Comparison of ENCODE assay signal across 14 mouse cellular contexts in genomic region chr3:19061488-19062248, GRCm38 (mm10).
DNase-seq lines count a peak whose midpoint lies in the region; ATAC-seq and TF ChIP-seq lines count a peak whose summit lies in the region.
"Had no signal": no experiment of that assay in that cellular context is flagged by ENCODE, and none has a peak within 500 bp of the region (broad histone marks: within the 10 kb centered on the region; RNA-seq: fewer than 3 reads in every experiment).

No protein-coding gene starts in this region.

- H3K4me3 ChIP-seq in intestine, embryonic 14.5 days (ENCODE audit: low read depth, low read length), result no peak overlapping the region
- H3K4me3 ChIP-seq in intestine, postnatal 0 days (ENCODE audit: low read depth, low read length), result no peak overlapping the region
- H3K4me3 ChIP-seq in forebrain, embryonic 16.5 days (replicated peaks; ENCODE audit: low read length), result no peak overlapping the region
- H3K4me3 ChIP-seq in midbrain, embryonic 16.5 days (ENCODE audit: low read depth, low read length), result no peak overlapping the region
- H3K4me3 ChIP-seq: erythroblast, embryonic 14.5 days; heart, embryonic 10.5 days; myocyte had no signal

- H3K9ac ChIP-seq in intestine, embryonic 14.5 days (ENCODE audit: low read length), result no peak overlapping the region
- no peak overlapping the region for H3K9ac ChIP-seq in intestine, postnatal 0 days (ENCODE audit: low read depth, low read length)
- H3K9ac ChIP-seq in forebrain, embryonic 16.5 days (replicated peaks; ENCODE audit: low read depth, low read length), result no peak overlapping the region
- no peak overlapping the region for H3K9ac ChIP-seq in midbrain, embryonic 16.5 days (ENCODE audit: low read depth, low read length)
- H3K9ac ChIP-seq: lung, embryonic 14.5 days had no signal

- no peaks in the 10 kb centered on the region for H3K27me3 ChIP-seq in intestine, embryonic 14.5 days (replicated peaks; ENCODE audit: control insufficient read depth, insufficient read depth, low read length)
- H3K27me3 ChIP-seq in intestine, postnatal 0 days (replicated peaks; ENCODE audit: control insufficient read depth, insufficient read depth, low read length), result no peaks in the 10 kb centered on the region; the same call in 1 of the 2 replicates
- no peaks in the 10 kb centered on the region for H3K27me3 ChIP-seq in forebrain, embryonic 16.5 days (replicated peaks; ENCODE audit: control insufficient read depth, insufficient read depth, low read length)
- no peaks in the 10 kb centered on the region for H3K27me3 ChIP-seq in midbrain, embryonic 16.5 days (ENCODE audit: control insufficient read depth, insufficient read depth, low read depth, low read length)

- 0 out of 2 replicates have a peak, but pooled peaks cover 2% of the 10 kb centered on the region for H3K4me1 ChIP-seq in intestine, embryonic 14.5 days (replicated peaks; ENCODE audit: control insufficient read depth, insufficient read depth, low read length)
- no peaks in the 10 kb centered on the region for H3K4me1 ChIP-seq in intestine, postnatal 0 days (replicated peaks; ENCODE audit: control insufficient read depth, insufficient read depth, low read length)
- H3K4me1 ChIP-seq in forebrain, embryonic 16.5 days (replicated peaks; ENCODE audit: control insufficient read depth, insufficient read depth, low read length), result peaks cover 3% of the 10 kb centered on the region; the same call in 1 of the 2 replicates
- H3K4me1 ChIP-seq in midbrain, embryonic 16.5 days (ENCODE audit: control insufficient read depth, insufficient read depth, low read length), result peaks cover 5% of the 10 kb centered on the region; the same call in 1 of the 2 replicates

- TF ChIP-seq POLR2A in brain, embryonic 14.5 days (IDR thresholded peaks at IDR 0.05; ENCODE audit: borderline replicate concordance, extremely low read depth, insufficient read depth, insufficient read length, poor library complexity, severe bottlenecking), result no peak

- 41% methylated on average over 12 of the region's 14 CpGs for WGBS in intestine, embryonic 14.5 days
- WGBS in intestine, postnatal 0 days, result 48% methylated on average over 12 of the region's 14 CpGs
- 37% methylated on average over 12 of the region's 14 CpGs for WGBS in forebrain, embryonic 16.5 days
- WGBS in midbrain, embryonic 16.5 days, result 37% methylated on average over 12 of the region's 14 CpGs

- H3K4me2 ChIP-seq in intestine, embryonic 14.5 days (ENCODE audit: low read length), result no peak overlapping the region
- no peak overlapping the region for H3K4me2 ChIP-seq in intestine, postnatal 0 days (replicated peaks; ENCODE audit: low read depth)
- no peak overlapping the region for H3K4me2 ChIP-seq in forebrain, embryonic 16.5 days (ENCODE audit: low read length)
- H3K4me2 ChIP-seq in midbrain, embryonic 16.5 days (ENCODE audit: low read length), result no peak overlapping the region
- H3K4me2 ChIP-seq: lung, embryonic 14.5 days had no signal

- TF ChIP-seq CTCF in intestine, postnatal 0 days (IDR thresholded peaks at IDR 0.05; ENCODE audit: low read depth), result no peak
- TF ChIP-seq CTCF in brain, embryonic 14.5 days (IDR thresholded peaks at IDR 0.05; ENCODE audit: borderline replicate concordance, extremely low read depth, insufficient read depth, insufficient read length), result no peak

- no peaks in the 10 kb centered on the region for H3K36me3 ChIP-seq in intestine, embryonic 14.5 days (ENCODE audit: control insufficient read depth, insufficient read depth, low read length)
- no peaks in the 10 kb centered on the region for H3K36me3 ChIP-seq in intestine, postnatal 0 days (ENCODE audit: control insufficient read depth, insufficient read depth)
- no peaks in the 10 kb centered on the region for H3K36me3 ChIP-seq in forebrain, embryonic 16.5 days (ENCODE audit: control insufficient read depth, insufficient read depth)
- no peaks in the 10 kb centered on the region for H3K36me3 ChIP-seq in midbrain, embryonic 16.5 days (ENCODE audit: control insufficient read depth, insufficient read depth, low read length)
- H3K36me3 ChIP-seq: heart, embryonic 10.5 days had no signal

- intact Hi-C loops in heart, postnatal 25 days (cut with DNase I), result loop anchor here (2.0 to 10.0 kb wide), 3 partner anchors 907 to 1229 kb away; no protein-coding TSS in a partner anchor

- ATAC-seq in intestine, embryonic 14.5 days (replicated peaks; ENCODE audit: low FRiP score, low TSS enrichment, low read depth), result peak; percentile 50; the same call in 1 of the 2 replicates
- ATAC-seq in intestine, postnatal 0 days, result no peak
- peak; percentile 73 for ATAC-seq in forebrain, embryonic 16.5 days
- peak; percentile 69 for ATAC-seq in midbrain, embryonic 16.5 days
- ATAC-seq: activated CD4-positive, CD25-positive, alpha-beta regulatory T cell, adult 4 months; inflammation-experienced regulatory T-cells, adult 6 months had no signal

- H3K27ac ChIP-seq in intestine, embryonic 14.5 days (ENCODE audit: low read depth), result no peak overlapping the region
- H3K27ac ChIP-seq in intestine, postnatal 0 days (ENCODE audit: low read depth, low read length), result no peak overlapping the region
- H3K27ac ChIP-seq in forebrain, embryonic 16.5 days (ENCODE audit: low read length), result no peak overlapping the region
- no peak overlapping the region for H3K27ac ChIP-seq in midbrain, embryonic 16.5 days (ENCODE audit: low read length)
- H3K27ac ChIP-seq: heart, embryonic 10.5 days had no signal

- H3K9me3 ChIP-seq in intestine, embryonic 14.5 days (ENCODE audit: control insufficient read depth, low read length), result no peaks in the 10 kb centered on the region
- H3K9me3 ChIP-seq in intestine, postnatal 0 days (ENCODE audit: control insufficient read depth), result no peaks in the 10 kb centered on the region
- no peaks in the 10 kb centered on the region for H3K9me3 ChIP-seq in forebrain, embryonic 16.5 days (ENCODE audit: control insufficient read depth, low read length)
- H3K9me3 ChIP-seq in midbrain, embryonic 16.5 days (replicated peaks; ENCODE audit: control insufficient read depth, low read length, poor library complexity, severe bottlenecking), result no peaks in the 10 kb centered on the region
- H3K9me3 ChIP-seq: heart, embryonic 10.5 days had no signal

- DNase-seq in intestine, embryonic 14.5 days (ENCODE audit: low spot score), result no peak
- DNase-seq in brain, embryonic 14.5 days (ENCODE audit: low read depth), result peak; percentile 7
- no peak for DNase-seq in lung, postnatal 10 days
- no peak for DNase-seq in heart, postnatal 25 days (ENCODE audit: low spot score)
- DNase-seq: right cerebral cortex, postnatal 25 days had no signal
